Mouse (Mus musculus) cerebellum, adult 18-20 months (tissue): Measurements from ENCODE around the gene Cldn20.
A peak's percentile ranks its signal among the peaks of the same experiment; 100 is the strongest.

Experiments used
- DNase-seq, 2 experiments: peaks; one replicate each; pipeline ENCODE4 v3.0.0; 2021

Gene Cldn20

GRCm38 (mm10) chr17:3532254-3532653 is at the start of gene Cldn20:
Gene Cldn20 (plus strand): TSS chr17:3532554.
- no peak for DNase-seq

- DNase-seq = no peak
These were observed 49.3 kb upstream of the Cldn20 start for GRCm38 (mm10) chr17:3483091-3483490.

GRCm38 (mm10) chr17:3485851-3486250 is 46.5 kb upstream of the Cldn20 start:
- DNase-seq = no peak

- DNase-seq = no peak
These were observed 45.1 kb upstream of the Cldn20 start for GRCm38 (mm10) chr17:3487211-3487610.

GRCm38 (mm10) chr17:3487721-3488601 is 44.4 kb upstream of the Cldn20 start:
- DNase-seq = no peak

GRCm38 (mm10) chr17:3490216-3490895 is 42.0 kb upstream of the Cldn20 start:
- peak in 1 of 2 experiments; percentile 3 for DNase-seq

- DNase-seq = no peak
These were observed 41.3 kb upstream of the Cldn20 start for GRCm38 (mm10) chr17:3491065-3491464.

- no peak for DNase-seq
These were observed 40.7 kb upstream of the Cldn20 start for GRCm38 (mm10) chr17:3491667-3492066.

GRCm38 (mm10) chr17:3495576-3495975 is 36.8 kb upstream of the Cldn20 start:
- no peak for DNase-seq

GRCm38 (mm10) chr17:3496080-3496479 is 36.3 kb upstream of the Cldn20 start:
- DNase-seq = no peak

GRCm38 (mm10) chr17:3498086-3498485 is 34.3 kb upstream of the Cldn20 start:
- DNase-seq = peak in 1 of 2 experiments; percentile 7

GRCm38 (mm10) chr17:3498580-3498979 is 33.8 kb upstream of the Cldn20 start:
- DNase-seq = no peak

GRCm38 (mm10) chr17:3499468-3499867 is 32.9 kb upstream of the Cldn20 start:
- DNase-seq = no peak

- no peak for DNase-seq
These were observed 32.3 kb upstream of the Cldn20 start for GRCm38 (mm10) chr17:3500076-3500475.

GRCm38 (mm10) chr17:3500936-3501335 is 31.4 kb upstream of the Cldn20 start:
- no peak for DNase-seq

- DNase-seq = no peak
These were observed 26.6 kb upstream of the Cldn20 start for GRCm38 (mm10) chr17:3505711-3506110.

GRCm38 (mm10) chr17:3506508-3506907 is 25.8 kb upstream of the Cldn20 start:
- DNase-seq = no peak

- peak; percentile 61 to 66 for DNase-seq
These were observed 22.5 kb upstream of the Cldn20 start for GRCm38 (mm10) chr17:3509841-3510240.

- DNase-seq = no peak
These were observed 18.0 kb upstream of the Cldn20 start for GRCm38 (mm10) chr17:3514316-3514715.

- DNase-seq = no peak
These were observed 16.5 kb upstream of the Cldn20 start for GRCm38 (mm10) chr17:3515851-3516250.

GRCm38 (mm10) chr17:3516406-3516805 is 15.9 kb upstream of the Cldn20 start:
- DNase-seq = no peak

GRCm38 (mm10) chr17:3520344-3520743 is 12.0 kb upstream of the Cldn20 start:
- no peak for DNase-seq

- DNase-seq = no peak
These were observed 4.4 kb upstream of the Cldn20 start for GRCm38 (mm10) chr17:3527841-3528471.

- DNase-seq = no peak
These were observed 2.8 kb upstream of the Cldn20 start for GRCm38 (mm10) chr17:3529523-3529922.
